Mouse (Mus musculus) gastrocnemius, adult 2 months (tissue): ENCODE data around the gene Kazn. TPM values are rescaled to one million over a fixed set of nuclear protein-coding genes. Genes with fewer than 3 reads are reported as not detected.

Experiments
- DNase-seq: peaks from one replicate; pipeline ENCODE4 v3.0.0; 2022
- H3K27ac ChIP-seq: fragments of 200-600 bp; 2 replicates; pipeline ENCODE4 v1.8.1; 2022; ENCODE audit warnings: mild to moderate bottlenecking
- H3K4me3 ChIP-seq: fragments of 200-600 bp; 2 replicates; pipeline ENCODE4 v1.8.1; 2022; ENCODE audit warnings: mild to moderate bottlenecking, moderate library complexity
- CTCF ChIP-seq: fragments of 200-600 bp; IDR thresholded peaks from 2 replicates; pipeline ENCODE4 v1.8.1; 2022; ENCODE audit warnings: antibody characterized with exemption, mild to moderate bottlenecking, moderate library complexity
- intact Hi-C: fragments of 180-260 bp; cut with DNase I; formaldehyde crosslinking; loops from one replicate; pipeline ENCODE4 v1.15.1; 2025
- total RNA-seq, 2 experiments: library from RNA; stranded (reverse); gene quantifications; 2 replicates each; pipeline ENCODE4 v1.2.3; 2021

Kazn gene
- total RNA-seq, 2 experiments from 2014 or later = 1.5 to 2.3 TPM

DNA sequence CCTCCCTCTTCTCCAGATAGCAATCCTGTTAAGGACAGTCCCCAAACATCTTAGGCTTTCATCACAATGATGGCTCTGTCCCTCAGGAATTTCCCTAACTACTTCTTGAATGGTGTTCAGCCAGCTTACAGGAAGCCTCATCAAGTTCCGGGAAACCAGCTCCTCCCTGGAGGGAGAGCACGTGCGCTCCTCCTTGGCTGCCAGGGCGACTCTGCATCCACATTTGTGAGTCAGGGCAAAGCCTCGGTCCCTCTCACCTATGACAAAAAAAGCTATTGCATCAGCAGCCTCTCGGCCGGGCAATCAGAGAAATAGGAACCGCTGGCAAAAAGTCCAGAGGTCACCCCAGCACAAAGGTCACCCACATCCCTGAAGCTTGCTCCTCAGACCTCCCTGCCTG, 168.4 kb downstream of the Kazn start:
- no peak overlapping the region for H3K4me3 ChIP-seq
- peak overlapping the region; percentile 28; the same call in 1 of the 2 replicates for H3K27ac ChIP-seq
- DNase-seq = no peak
- intact Hi-C loops = no loop called here
- no peak for TF ChIP-seq CTCF

- Histone ChIP-seq H3K27ac (no peak overlapping the region), H3K4me3 (no peak overlapping the region)
- DNase-seq = no peak
- intact Hi-C loops = no loop called here
- TF ChIP-seq CTCF = no peak
These were observed 170.0 kb downstream of the Kazn start for GRCm38 (mm10) chr4:142068899-142069812.

GRCm38 (mm10) chr4:142066576-142066975, 172.6 kb downstream of the Kazn start:
- TF ChIP-seq CTCF = no peak
- peak overlapping the region; percentile 72 for H3K27ac ChIP-seq
- H3K4me3 ChIP-seq = no peak overlapping the region
- no peak for DNase-seq
- intact Hi-C loops = no loop called here

- Histone ChIP-seq H3K27ac (peak overlapping the region; percentile 72), H3K4me3 (0 out of 2 replicates have a peak overlapping the region, but pooled peaks have one; percentile 3)
- TF ChIP-seq CTCF = no peak
- intact Hi-C loops = no loop called here
- DNase-seq = no peak
These were observed 173.4 kb downstream of the Kazn start for GRCm38 (mm10) chr4:142065835-142066234.

DNA sequence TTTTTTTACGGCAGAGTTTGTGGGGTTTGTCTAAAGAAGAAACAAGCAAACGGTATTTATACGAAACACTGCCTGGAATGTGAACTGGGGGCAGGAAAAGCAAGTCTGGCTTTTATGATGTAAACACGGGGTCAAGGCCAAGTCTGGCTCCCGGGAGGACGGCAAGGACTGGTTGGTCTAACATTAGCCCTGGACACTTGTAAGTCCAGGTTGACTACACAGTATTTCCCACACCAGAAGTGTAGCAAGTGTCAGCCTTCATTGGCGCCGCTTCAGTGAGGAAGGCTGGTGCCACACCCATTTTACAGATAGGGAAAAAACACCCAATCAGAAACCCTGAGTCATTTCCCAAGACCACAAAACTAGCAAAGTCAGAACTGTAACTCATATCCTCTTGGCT, 173.9 kb downstream of the Kazn start:
- Histone ChIP-seq H3K27ac (peak overlapping the region; percentile 72), H3K4me3 (no peak overlapping the region)
- intact Hi-C loops = no loop called here
- peak; percentile 64 for DNase-seq
- no peak for TF ChIP-seq CTCF

GRCm38 (mm10) chr4:142064582-142065228, 174.5 kb downstream of the Kazn start:
- TF ChIP-seq CTCF = no peak
- Histone ChIP-seq H3K4me3 (no peak overlapping the region), H3K27ac (peak overlapping the region; percentile 72)
- no peak for DNase-seq
- intact Hi-C loops = no loop called here

- no peak for DNase-seq
- TF ChIP-seq CTCF = no peak
- intact Hi-C loops = no loop called here
- Histone ChIP-seq H3K4me3 (no peak overlapping the region), H3K27ac (no peak overlapping the region)
These were observed 176.1 kb downstream of the Kazn start for GRCm38 (mm10) chr4:142063057-142063534.

DNA sequence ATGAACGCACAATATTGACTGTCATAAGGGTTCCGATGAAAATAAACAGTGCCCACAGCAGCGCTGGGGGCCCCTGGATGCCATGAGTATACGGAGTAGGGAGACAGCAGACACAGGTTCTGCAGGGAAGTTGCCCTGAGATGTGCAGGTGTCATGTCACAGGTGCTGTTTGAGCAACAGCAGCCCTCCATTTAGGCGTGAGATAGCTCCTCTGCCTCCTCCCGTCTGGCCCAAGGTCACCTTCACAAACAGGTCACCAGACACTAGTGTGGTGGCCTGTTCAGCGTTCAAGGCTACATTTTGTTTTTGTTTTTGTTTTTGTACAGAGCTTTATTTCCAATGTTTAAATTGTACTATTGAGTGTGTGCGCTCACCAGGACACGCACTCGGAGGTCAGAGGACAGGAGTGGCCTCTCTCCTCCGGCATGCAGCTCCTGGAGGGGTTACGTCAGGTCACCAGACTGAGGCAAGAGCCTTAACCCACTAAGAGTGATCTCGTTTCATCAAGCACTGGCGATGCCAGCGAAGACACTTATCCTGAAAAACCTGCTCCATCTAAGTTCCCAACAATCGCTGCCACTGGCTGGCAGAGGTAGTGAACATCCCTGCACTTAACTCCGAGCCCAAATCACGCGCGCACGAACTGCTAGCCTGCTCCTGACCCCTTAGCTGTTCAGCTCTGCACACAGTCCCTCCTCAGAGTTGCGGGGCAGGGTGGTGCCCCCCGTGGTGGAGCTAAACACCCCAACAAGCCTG, 177.5 kb downstream of the Kazn start:
- no peak for DNase-seq
- TF ChIP-seq CTCF = no peak
- H3K4me3 ChIP-seq = no peak overlapping the region
- intact Hi-C loops = no loop called here
- no peak overlapping the region for H3K27ac ChIP-seq

- Histone ChIP-seq H3K27ac (no peak overlapping the region; the same call in 1 of the 2 replicates), H3K4me3 (no peak overlapping the region)
- DNase-seq = no peak
- no peak for TF ChIP-seq CTCF
- intact Hi-C loops = no loop called here
These were observed 178.5 kb downstream of the Kazn start for GRCm38 (mm10) chr4:142060455-142061378.

DNA sequence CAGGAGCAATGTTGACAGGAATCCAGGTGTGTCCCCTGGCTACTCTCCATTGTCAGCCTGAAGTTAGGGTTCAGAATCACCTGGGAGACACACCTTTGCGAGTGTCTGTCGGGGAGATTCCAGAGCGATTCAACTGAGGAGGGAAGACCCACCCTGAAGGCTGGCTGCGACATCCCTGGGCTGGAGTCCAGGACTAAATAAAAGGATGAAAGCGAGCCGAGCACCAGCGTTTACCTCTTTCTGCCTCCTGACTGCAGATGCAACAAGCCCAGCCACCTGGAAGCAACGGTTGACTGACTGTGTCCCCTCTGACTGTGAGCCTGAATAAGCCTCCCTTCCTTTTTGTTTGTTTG, 179.4 kb downstream of the Kazn start:
- intact Hi-C loops = no loop called here
- no peak for DNase-seq
- H3K27ac ChIP-seq = no peak overlapping the region
- no peak overlapping the region for H3K4me3 ChIP-seq
- TF ChIP-seq CTCF = no peak

- TF ChIP-seq CTCF = no peak
- DNase-seq = no peak
- Histone ChIP-seq H3K4me3 (no peak overlapping the region), H3K27ac (no peak overlapping the region)
- intact Hi-C loops = no loop called here
These were observed 179.9 kb downstream of the Kazn start for GRCm38 (mm10) chr4:142059113-142059840.
